Mouse (Mus musculus) adrenal gland, postnatal 14 days (tissue): ENCODE results near the gene Slamf6. TPM values are rescaled to one million over a fixed set of nuclear protein-coding genes. Genes with fewer than 3 reads are reported as not detected.
A peak's percentile ranks its signal among the peaks of the same experiment; 100 is the strongest.

ENCODE experiments used
- DNase-seq: peaks from one replicate; pipeline ENCODE4 v3.0.0; 2021; ENCODE audit warnings: mixed read lengths
- total RNA-seq: library from RNA; stranded (reverse); gene quantifications from 2 replicates; pipeline ENCODE4 v1.2.3, GENCODE M21; 2021

Gene Slamf6
- total RNA-seq, 1 experiment from 2014 or later: 1.5 TPM

GRCm38 (mm10) chr1:171994918-171995715, 77.8 kb downstream of the Slamf6 start:
- DNase-seq: no peak

- no peak for DNase-seq
These were observed 79.4 kb downstream of the Slamf6 start for GRCm38 (mm10) chr1:171996701-171997100.

GRCm38 (mm10) chr1:171998820-171999597, 81.7 kb downstream of the Slamf6 start:
- no peak for DNase-seq

- peak; percentile 67 for DNase-seq
These were observed 83.3 kb downstream of the Slamf6 start for GRCm38 (mm10) chr1:172000641-172001040.

GRCm38 (mm10) chr1:172001665-172002064, 84.3 kb downstream of the Slamf6 start:
- no peak for DNase-seq

Other genes with a start within 250 kb of the Slamf6 start
- 2.6 and 7.7 TPM in 2 replicates for gene Cd48, start 235.5 kb upstream of the Slamf6 start, total RNA-seq
- gene Slamf1, start 150.4 kb upstream of the Slamf6 start, total RNA-seq: 0.30 and 1.5 TPM in 2 replicates
- 2.9 and 9.1 TPM in 2 replicates for gene Cd84, start 77.8 kb upstream of the Slamf6 start, total RNA-seq
- gene Gm10521, start 21.9 kb upstream of the Slamf6 start, total RNA-seq: 0.11 and 0.75 TPM in 2 replicates
- gene Vangl2, start 110.9 kb downstream of the Slamf6 start, total RNA-seq: 4.6 and 6.8 TPM in 2 replicates
- not detected in 2 replicates for gene Nhlh1, start 140.1 kb downstream of the Slamf6 start, total RNA-seq
- gene Copa, start 165.0 kb downstream of the Slamf6 start, total RNA-seq: 161 TPM in 2 replicates
- gene Ncstn, start 165.3 kb downstream of the Slamf6 start, total RNA-seq: 89.8 and 101 TPM in 2 replicates
- gene Pex19, start 209.2 kb downstream of the Slamf6 start, total RNA-seq: 135 and 141 TPM in 2 replicates
- 118 and 125 TPM in 2 replicates for gene Dcaf8, start 230.6 kb downstream of the Slamf6 start, total RNA-seq